Mouse (Mus musculus): ENCODE measurements at regions not wholly inside any gene's neighbourhood (a gene's known extent, or its start where the extent isn't known, plus 50 kb on each side); places are given as distances from the start of the nearest gene placed in this dataset.

GRCm38 (mm10) chr10:28010756-28011155 lies 63.9 kb upstream of the Ptprk start:
- TF ChIP-seq CTCF (conservative IDR thresholded peaks at IDR 0.05; ENCODE audit: low read length) (no peak), NANOG (IDR thresholded peaks at IDR 0.05; ENCODE audit: borderline replicate concordance, low read length) (no peak), POU5F1 (IDR thresholded peaks at IDR 0.05; ENCODE audit: borderline replicate concordance, low read length) (no peak)
